Mouse (Mus musculus) erythroblast, embryonic 14.5 days (primary cell): ENCODE results near the gene Gstm1. TPM values are rescaled to one million over a fixed set of nuclear protein-coding genes. Genes with fewer than 3 reads are reported as not detected.
"Not testable (repeated sequence)": the region's sequence is repeated elsewhere in the genome, so short reads cannot be mapped to it uniquely, and the experiment has no call there.

Experiments used
- H3K27me3 ChIP-seq: 2 replicates; pipeline ENCODE4 v1.6.1; 2012; ENCODE audit warnings: inconsistent platforms; ENCODE audit not compliant: control insufficient read depth
- H3K36me3 ChIP-seq: 2 replicates; pipeline ENCODE4 v1.6.1; 2012; ENCODE audit warnings: mild to moderate bottlenecking, inconsistent platforms; ENCODE audit not compliant: control insufficient read depth
- H3K4me1 ChIP-seq: 2 replicates; pipeline ENCODE4 v1.6.1; 2012; ENCODE audit warnings: inconsistent platforms; ENCODE audit not compliant: control insufficient read depth
- H3K4me3 ChIP-seq: replicated peaks from 2 replicates; pipeline ENCODE3; 2012; ENCODE audit warnings: moderate library complexity, mild to moderate bottlenecking, inconsistent platforms
- H3K9me3 ChIP-seq: 2 replicates; pipeline ENCODE4 v1.6.1; 2012; ENCODE audit warnings: low read length, inconsistent platforms, mixed read lengths; ENCODE audit not compliant: control insufficient read depth
- GATA1 ChIP-seq: IDR thresholded peaks from 2 replicates; pipeline ENCODE4 v1.6.1; 2012; ENCODE audit warnings: low read length, inconsistent platforms, mixed read lengths
- TAL1 ChIP-seq: IDR thresholded peaks from 3 replicates; pipeline ENCODE4 v1.6.1; 2012; ENCODE audit warnings: low read length, inconsistent platforms, mixed read lengths
- polyA plus RNA-seq: library from polyadenylated mRNA; stranded (reverse); fragments of >175 nt; gene quantifications from 2 replicates; pipeline ENCODE4 v1.2.3, GENCODE M21; 2012

The Gstm1 gene
- polyA plus RNA-seq, 1 experiment: 3.7 TPM

DNA sequence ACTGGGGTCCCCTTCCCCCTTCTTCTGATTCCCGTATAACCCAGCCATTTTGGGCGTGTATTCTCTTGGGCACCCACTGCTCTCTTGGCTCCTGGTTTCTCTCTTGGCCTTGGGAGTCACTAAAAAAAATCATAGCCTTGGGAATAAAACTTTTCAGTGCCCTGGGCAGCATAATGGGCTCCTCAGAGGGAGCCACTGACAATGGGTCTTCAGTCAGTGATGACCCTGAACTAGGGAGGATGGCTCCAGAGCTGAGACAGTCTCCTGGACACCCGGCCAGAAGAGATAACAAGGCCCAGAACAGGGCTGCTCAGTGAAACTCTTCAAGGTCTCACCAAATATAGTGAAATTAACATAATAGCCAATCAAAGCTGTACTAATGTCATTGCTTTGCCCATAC, 19.2 kb downstream of the Gstm1 start:
- H3K9me3 ChIP-seq: no peaks in the 10 kb centered on the region
- no peaks in the 10 kb centered on the region for H3K36me3 ChIP-seq
- H3K27me3 ChIP-seq: no peaks in the 10 kb centered on the region
- TF ChIP-seq GATA1 (no peak), TAL1 (no peak)
- H3K4me3 ChIP-seq: no peak overlapping the region
- H3K4me1 ChIP-seq: no peaks in the 10 kb centered on the region

DNA sequence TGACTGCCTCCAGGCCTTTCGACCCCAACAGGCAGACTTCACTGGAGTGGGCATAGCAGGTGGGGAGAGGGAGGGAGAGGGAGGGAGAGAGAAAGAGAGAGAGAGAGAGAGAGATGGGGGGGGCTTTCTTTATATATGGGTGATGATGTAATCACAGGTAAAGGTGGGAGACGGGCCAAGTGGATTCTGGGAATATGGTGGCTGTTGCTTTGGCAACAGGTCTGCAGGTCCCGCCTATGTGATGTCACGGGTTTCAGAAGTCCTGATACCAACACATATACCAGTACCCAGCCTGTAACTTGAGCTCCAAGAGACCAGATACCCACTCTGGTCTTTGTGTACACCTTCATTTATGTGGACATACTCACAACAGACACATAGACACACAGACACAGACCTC, 21.2 kb downstream of the Gstm1 start:
- Histone ChIP-seq H3K27me3 (no peaks in the 10 kb centered on the region), H3K36me3 (no peaks in the 10 kb centered on the region), H3K4me3 (no peak overlapping the region), H3K4me1 (no peaks in the 10 kb centered on the region), H3K9me3 (no peaks in the 10 kb centered on the region)
- TF ChIP-seq TAL1: no peak
- no peak for TF ChIP-seq GATA1

DNA sequence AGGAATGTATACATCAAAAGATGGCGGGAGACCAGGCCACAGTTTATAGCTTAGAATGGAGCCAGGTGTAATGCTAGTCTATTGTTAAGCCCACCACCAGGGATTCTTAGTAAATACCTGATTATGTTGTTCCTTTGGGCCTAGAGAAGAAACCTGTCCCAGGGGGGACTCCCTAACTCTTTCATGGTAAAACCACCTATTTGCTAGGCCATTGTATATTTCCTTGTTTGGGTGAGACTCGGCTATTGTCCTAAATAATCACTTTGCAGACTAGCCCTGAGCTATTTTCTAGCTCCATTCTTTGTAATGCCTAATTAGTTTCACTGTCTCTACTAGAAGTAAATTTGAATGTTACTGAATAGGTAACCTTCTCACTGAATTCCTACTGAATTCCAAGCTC, 21.8 kb downstream of the Gstm1 start:
- H3K4me3 ChIP-seq, H3K27me3 ChIP-seq, H3K4me1 ChIP-seq, H3K36me3 ChIP-seq, H3K9me3 ChIP-seq: not testable (repeated sequence)

DNA sequence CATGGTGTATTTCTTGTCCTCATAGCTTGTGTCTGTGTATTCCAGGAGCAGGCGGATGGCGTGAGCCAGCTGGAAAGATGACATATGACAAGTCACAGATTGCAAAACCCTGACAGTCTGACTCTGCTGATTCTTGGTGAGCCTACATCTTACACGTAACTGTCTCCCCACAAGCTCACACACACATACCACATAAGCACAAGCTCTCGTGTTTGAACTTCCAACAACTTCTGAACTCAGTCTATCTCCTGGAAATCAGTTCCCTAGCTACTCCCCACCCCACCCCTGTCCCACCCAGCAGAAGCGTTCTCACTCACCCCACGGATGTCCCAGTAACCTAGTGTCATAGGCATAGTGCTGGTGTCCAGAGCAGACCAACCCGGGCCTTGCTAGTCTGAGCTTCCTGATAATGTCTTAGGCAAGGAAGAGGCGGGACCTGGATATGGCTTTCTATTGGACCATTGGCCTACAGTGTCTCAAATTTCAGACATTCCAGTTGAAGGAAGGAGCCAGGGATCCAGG, 31.7 kb downstream of the Gstm1 start, which contains the start of gene Gstm2:
TSS of gene Gstm2 (minus strand) at position 413 of the 522 bp plus-strand sequence.
- H3K36me3 ChIP-seq: no peaks in the 10 kb centered on the region
- H3K4me1 ChIP-seq: no peaks in the 10 kb centered on the region; the same call in 1 of the 2 replicates
- no peaks in the 10 kb centered on the region for H3K27me3 ChIP-seq
- H3K9me3 ChIP-seq: no peaks in the 10 kb centered on the region
- TF ChIP-seq TAL1 (no peak), GATA1 (no peak)
- no peak within 1 kb of the TSS for H3K4me3 ChIP-seq

DNA sequence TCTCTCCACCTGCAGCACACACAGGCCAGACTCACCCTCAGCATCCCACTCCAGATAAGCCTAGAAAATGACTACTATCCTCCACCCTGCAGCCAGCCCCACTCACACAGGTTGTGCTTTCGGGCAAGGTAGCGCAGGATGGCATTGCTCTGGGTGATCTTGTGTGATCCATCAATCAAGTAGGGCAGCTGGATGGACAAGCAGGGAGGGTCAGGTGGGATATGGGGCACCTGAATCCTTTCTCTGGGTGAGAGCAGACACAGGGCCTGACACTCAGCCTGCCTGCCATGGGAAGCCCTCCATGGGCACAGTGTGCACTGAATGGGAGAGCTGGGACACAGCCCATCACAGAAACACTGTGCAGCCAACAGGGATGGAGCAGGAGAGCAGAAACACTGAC, 32.6 kb downstream of the Gstm1 start:
- H3K4me1 ChIP-seq, H3K36me3 ChIP-seq: not testable (repeated sequence)

DNA sequence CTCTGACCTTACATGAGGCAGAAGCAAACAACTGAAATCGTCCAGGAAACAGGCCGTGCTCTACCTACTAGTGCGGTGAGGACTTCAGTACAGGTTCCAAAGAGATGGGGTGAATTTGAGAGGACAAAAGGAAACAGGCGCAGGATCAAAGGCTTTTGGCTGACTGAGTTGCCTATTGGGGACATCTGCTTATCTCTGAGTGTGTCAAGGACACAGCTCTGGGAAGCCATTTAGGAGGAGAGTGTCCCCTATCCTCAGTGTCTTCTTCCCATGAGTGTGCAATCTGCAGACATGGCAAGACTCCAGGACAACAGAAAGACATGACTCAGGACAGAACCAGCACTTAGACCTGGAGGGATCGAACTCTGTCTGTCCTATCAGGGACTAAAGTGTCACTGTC, 33.3 kb downstream of the Gstm1 start:
- TF ChIP-seq TAL1: no peak
- TF ChIP-seq GATA1: no peak
- Histone ChIP-seq H3K4me1 (no peaks in the 10 kb centered on the region; the same call in 1 of the 2 replicates), H3K9me3 (no peaks in the 10 kb centered on the region), H3K27me3 (no peaks in the 10 kb centered on the region), H3K36me3 (no peaks in the 10 kb centered on the region), H3K4me3 (no peak overlapping the region)

More for the DNA sequence above, 32.6 kb downstream of the Gstm1 start:
- not testable (repeated sequence) for H3K27me3 ChIP-seq, H3K9me3 ChIP-seq, H3K4me3 ChIP-seq

DNA sequence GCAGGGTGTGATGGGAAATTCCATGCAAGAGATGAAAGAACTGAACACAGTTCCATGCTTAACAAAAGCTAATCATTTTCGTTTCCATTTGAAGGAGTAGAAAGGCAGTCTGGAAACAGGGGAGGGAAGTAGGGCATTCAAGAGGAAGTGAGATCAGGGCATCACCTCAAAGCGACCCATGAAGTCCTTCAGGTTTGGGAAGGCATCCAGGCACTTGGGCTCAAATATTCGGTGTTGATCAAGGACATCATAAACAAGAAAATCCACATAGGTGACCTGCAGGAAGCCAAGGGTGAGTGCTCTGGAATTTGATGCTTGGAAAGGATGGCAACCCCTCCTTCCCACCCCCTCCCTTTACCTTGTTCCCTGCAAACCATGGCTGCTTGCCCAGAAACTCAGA, 34.0 kb downstream of the Gstm1 start:
- Histone ChIP-seq H3K4me3 (no peak overlapping the region), H3K27me3 (no peaks in the 10 kb centered on the region), H3K36me3 (no peaks in the 10 kb centered on the region), H3K4me1 (no peaks in the 10 kb centered on the region; the same call in 1 of the 2 replicates), H3K9me3 (no peaks in the 10 kb centered on the region)
- no peak for TF ChIP-seq TAL1
- TF ChIP-seq GATA1: no peak

DNA sequence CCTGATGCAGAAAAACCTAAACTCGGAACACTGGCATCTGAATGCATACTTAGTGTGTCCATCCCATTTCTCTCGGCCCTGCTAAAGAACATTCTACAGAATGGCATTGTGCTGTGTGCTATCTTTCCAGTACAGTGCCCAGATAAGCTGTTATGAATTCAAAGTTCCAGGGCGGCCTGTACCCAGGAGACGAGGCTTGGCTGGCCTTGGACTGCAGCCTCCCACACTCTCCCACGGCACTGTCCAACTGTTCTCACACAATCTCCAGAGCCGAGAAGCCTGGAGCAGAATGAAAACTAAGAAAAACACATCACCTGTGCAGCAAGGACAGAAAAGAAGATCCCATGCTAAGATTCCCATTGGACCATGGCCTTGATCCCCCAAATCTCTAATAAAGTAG, 35.0 kb downstream of the Gstm1 start:
- H3K4me1 ChIP-seq: no peaks in the 10 kb centered on the region; the same call in 1 of the 2 replicates
- no peaks in the 10 kb centered on the region for H3K36me3 ChIP-seq
- H3K9me3 ChIP-seq: no peaks in the 10 kb centered on the region
- H3K4me3 ChIP-seq: no peak overlapping the region
- no peaks in the 10 kb centered on the region for H3K27me3 ChIP-seq
- no peak for TF ChIP-seq TAL1
- no peak for TF ChIP-seq GATA1

DNA sequence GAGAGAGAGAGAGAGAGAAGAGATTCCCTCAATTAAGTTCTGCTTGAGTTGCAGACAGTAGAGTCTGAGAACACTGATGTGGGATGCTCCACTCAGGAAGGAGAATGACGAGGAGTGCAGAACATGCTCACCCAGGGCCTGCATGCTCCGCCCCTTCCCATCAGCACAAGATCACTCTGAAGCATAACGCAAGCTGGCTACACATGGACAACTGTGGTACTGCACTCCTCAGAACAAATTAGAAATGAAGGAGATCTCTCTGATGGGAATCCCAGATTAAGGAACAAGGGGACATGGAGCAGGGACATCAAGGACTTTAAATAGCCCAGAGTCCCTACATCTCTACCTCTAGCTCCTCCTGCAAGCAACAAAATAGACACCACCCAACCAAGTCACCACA, 36.5 kb downstream of the Gstm1 start:
- H3K4me1 ChIP-seq: no peaks in the 10 kb centered on the region; the same call in 1 of the 2 replicates
- H3K36me3 ChIP-seq: no peaks in the 10 kb centered on the region

DNA sequence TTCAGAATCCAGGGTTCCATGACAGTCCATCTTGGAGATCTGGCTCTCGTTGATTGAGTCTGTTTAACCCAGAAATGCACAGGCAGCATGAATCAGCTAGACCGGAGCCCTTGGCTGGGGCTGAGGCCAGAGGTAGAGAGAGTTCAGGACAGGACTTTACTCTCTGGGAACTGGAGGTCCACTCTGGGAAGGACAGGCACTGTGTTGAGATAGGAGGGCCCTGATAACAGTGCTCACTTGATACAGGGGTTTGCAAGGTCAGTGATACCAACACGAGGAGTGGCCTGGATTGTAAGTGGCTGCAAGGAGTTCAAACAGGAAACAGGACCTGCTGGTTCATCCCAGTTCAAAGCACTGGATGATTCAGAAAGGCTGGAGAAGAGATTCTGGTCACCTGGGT, 40.1 kb downstream of the Gstm1 start:
- TF ChIP-seq GATA1 (no peak), TAL1 (no peak)
- Histone ChIP-seq H3K4me1 (no peaks in the 10 kb centered on the region), H3K9me3 (no peaks in the 10 kb centered on the region), H3K4me3 (no peak overlapping the region), H3K36me3 (no peaks in the 10 kb centered on the region), H3K27me3 (no peaks in the 10 kb centered on the region)

More for the DNA sequence above, 36.5 kb downstream of the Gstm1 start:
- Histone ChIP-seq H3K4me3 (no peak overlapping the region), H3K27me3 (no peaks in the 10 kb centered on the region), H3K9me3 (no peaks in the 10 kb centered on the region)
- TF ChIP-seq TAL1 (no peak), GATA1 (no peak)
